Mouse (Mus musculus) lung, adult 2 months (tissue): ENCODE data around the gene Lefty1.
A peak's percentile ranks its signal among the peaks of the same experiment; 100 is the strongest.

ENCODE experiments used
- CTCF ChIP-seq: fragments of 200-500 bp; IDR thresholded peaks from 2 replicates; pipeline ENCODE4 v1.5.1; 2011; ENCODE audit warnings: mild to moderate bottlenecking, low read length, control low read depth; ENCODE audit not compliant: insufficient read depth
- POLR2A ChIP-seq: fragments of 200-500 bp; IDR thresholded peaks from 2 replicates; pipeline ENCODE4 v1.6.1; 2011; ENCODE audit warnings: low read depth, mild to moderate bottlenecking, control low read depth, low read length, borderline replicate concordance; ENCODE audit errors: extremely low read depth

DNA sequence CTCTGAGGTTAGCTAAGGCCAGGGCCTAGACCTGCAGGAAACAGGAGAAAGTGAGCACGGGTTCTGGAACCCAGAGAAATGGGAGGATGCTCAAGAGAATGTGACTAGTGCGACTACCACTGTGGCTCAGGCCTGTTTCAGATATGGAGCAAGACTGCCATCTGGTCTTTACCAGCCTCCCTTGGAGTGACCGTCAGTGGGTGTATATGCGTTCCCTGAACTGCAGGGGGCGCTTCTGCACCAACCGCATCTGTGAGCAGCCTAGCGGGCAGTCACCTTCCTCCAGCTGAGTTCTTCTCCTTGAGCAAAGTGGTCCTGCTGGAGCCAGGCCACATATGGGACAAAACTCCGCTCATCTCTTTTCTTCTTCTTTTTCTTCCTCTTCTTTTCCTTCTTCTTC, 15.1 kb upstream of the Lefty1 start:
- no peak for TF ChIP-seq POLR2A
- peak; percentile 74 for TF ChIP-seq CTCF
